Mouse (Mus musculus): Measurements from ENCODE around the gene Ccdc157. TPM values are rescaled to one million over a fixed set of nuclear protein-coding genes. Genes with fewer than 3 reads are reported as not detected.
"Not testable (repeated sequence)": the region's sequence is repeated elsewhere in the genome, so short reads cannot be mapped to it uniquely, and the experiment has no call there.

Gene Ccdc157
- polyA plus RNA-seq, 1 experiment from 2014 or later, result 7.6 TPM

DNA sequence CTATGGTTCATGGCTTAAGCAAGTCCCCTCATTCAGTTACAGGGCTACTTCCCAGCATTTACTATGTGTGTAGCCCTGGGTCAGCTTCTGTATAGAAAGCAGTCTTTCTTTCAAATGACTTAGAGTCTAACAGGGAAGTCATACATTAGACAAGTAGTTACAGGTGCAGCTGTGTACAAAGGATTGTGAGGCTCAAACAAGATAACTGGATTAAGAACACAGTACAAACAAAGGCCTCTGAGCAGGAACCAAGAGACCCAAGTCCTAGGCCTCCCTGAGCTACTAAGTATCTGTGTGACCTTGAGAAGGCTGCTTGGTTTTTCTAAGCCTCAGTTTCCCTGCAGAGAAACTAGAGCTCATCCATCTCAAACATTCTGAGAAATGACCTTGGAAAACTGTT lies 33.3 kb upstream of the Ccdc157 start:
- no peak overlapping the region for H3K27ac ChIP-seq
- no peaks in the 10 kb centered on the region for H3K27me3 ChIP-seq (replicated peaks)
- H3K4me1 ChIP-seq, result no peaks in the 10 kb centered on the region; the same call in 1 of the 2 replicates
- no peak overlapping the region for H3K4me3 ChIP-seq
- no peaks in the 10 kb centered on the region for H3K36me3 ChIP-seq
- no peaks in the 10 kb centered on the region for H3K9me3 ChIP-seq
- H3K4me2 ChIP-seq (replicated peaks), result no peak overlapping the region
- no peak for ATAC-seq (ENCODE audit: low FRiP score, low read depth)
- H3K9ac ChIP-seq, result no peak overlapping the region

DNA sequence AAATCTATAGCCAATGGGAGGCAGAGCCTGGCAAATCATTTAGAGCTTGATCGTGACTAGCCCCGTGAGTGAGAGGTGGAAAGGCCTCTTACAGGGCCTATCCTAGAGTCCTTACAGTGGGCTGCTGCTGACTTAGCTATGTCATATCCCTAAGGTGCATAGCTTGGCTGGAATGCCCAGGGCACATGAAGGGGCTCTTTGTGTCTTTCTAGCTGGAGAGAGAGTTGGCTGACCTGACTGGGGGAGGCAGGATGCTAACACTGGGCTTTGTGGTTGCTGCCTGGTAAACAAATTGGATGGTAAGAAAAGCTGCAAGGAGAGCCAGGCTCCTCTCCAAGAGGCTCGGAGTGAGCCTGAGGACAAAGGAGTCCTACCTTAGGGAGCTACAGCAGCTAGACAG lies 32.7 kb upstream of the Ccdc157 start:
- H3K4me3 ChIP-seq, result no peak overlapping the region
- no peaks in the 10 kb centered on the region for H3K27me3 ChIP-seq (replicated peaks)
- no peaks in the 10 kb centered on the region for H3K36me3 ChIP-seq
- H3K4me1 ChIP-seq, result peaks cover 3% of the 10 kb centered on the region; the same call in 1 of the 2 replicates
- no peak overlapping the region for H3K4me2 ChIP-seq (replicated peaks)
- WGBS, result 87% methylated on average over 3 of the region's 3 CpGs
- no peak overlapping the region for H3K27ac ChIP-seq
- H3K9me3 ChIP-seq, result no peaks in the 10 kb centered on the region
- no peak overlapping the region for H3K9ac ChIP-seq
- no peak for ATAC-seq (ENCODE audit: low FRiP score, low read depth)

DNA sequence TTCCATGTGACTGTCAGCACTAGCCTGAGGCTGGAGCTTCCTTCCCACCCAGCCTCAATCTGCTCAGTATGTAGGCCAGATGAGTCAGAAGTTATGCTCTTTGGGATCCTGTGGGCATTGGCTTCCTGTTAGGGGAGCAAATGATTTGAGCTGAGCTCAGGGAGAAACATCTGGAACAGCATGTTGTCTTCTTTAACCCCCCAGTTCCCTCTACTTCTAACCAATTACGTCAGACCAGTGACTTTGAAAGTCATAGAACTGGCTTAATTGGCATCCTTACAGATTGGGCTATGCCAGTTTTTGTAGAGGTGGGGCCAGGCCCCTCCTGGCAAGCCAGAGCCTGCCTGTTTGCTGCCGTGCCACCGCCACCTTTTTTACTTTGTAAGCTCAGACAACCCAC lies 30.6 kb upstream of the Ccdc157 start:
- Histone ChIP-seq H3K4me3 (no peak overlapping the region), H3K9me3 (no peaks in the 10 kb centered on the region), H3K9ac (no peak overlapping the region), H3K4me2 (replicated peaks) (no peak overlapping the region), H3K27me3 (replicated peaks) (no peaks in the 10 kb centered on the region), H3K4me1 (peaks cover 10% of the 10 kb centered on the region), H3K27ac (no peak overlapping the region), H3K36me3 (no peaks in the 10 kb centered on the region)
- ATAC-seq (ENCODE audit: low FRiP score, low read depth), result no peak
- WGBS, result 75% methylated on average over 3 of the region's 3 CpGs

DNA sequence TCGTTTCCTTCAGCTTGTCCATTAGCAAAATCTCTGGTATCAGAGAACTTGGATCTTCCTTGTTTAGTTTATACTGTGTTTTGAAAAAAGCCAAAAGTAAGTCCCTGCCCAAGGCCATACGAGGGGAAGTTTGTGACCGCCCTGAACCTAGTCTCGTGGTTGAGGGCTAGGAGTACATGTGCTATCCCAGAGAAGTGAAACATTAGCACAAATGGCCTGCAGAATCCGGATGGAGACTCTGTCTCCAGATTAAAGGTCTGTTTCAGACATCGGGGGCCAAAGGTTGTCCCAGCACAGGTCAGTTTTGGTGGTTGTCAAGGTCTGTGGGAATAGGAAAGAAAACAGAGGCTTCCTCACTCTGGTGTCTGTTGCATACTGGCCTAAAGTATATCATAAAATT lies 29.1 kb upstream of the Ccdc157 start:
- Histone ChIP-seq H3K9ac (no peak overlapping the region), H3K27me3 (replicated peaks) (no peaks in the 10 kb centered on the region), H3K4me2 (replicated peaks) (no peak overlapping the region), H3K4me1 (peaks cover 10% of the 10 kb centered on the region), H3K36me3 (no peaks in the 10 kb centered on the region), H3K27ac (no peak overlapping the region), H3K4me3 (no peak overlapping the region), H3K9me3 (no peaks in the 10 kb centered on the region)
- WGBS, result 88% methylated on average over 6 of the region's 6 CpGs
- ATAC-seq (ENCODE audit: low FRiP score, low read depth), result no peak

DNA sequence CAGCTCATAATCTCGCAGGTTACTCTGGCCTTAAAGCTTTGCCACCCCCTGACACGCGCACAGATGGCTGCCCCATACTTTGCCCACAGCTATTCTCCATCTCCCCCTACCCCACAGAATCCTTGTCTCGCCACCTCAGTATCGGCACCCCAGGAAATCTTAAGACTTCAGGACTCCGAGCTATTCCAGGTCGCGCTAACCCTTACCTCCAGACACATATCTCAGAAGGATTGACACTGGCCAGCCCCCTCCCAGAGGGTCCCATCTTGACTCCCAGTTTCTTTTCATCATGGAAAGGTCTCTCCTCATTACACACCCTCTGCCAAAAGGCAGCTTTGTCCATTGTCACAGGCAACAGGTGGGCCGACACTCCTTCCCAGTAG lies 27.2 kb upstream of the Ccdc157 start:
- Histone ChIP-seq H3K4me3 (peak overlapping the region; percentile 83), H3K9me3 (no peaks in the 10 kb centered on the region), H3K27ac (no peak overlapping the region), H3K9ac (peak overlapping the region; percentile 87), H3K4me1 (peaks cover 10% of the 10 kb centered on the region), H3K36me3 (peaks cover 9% of the 10 kb centered on the region), H3K4me2 (replicated peaks) (peak overlapping the region; percentile 90), H3K27me3 (replicated peaks) (no peaks in the 10 kb centered on the region)
- ATAC-seq (ENCODE audit: low FRiP score, low read depth), result peak; percentile 4; the same call in 1 of the 2 replicates
- 16% methylated on average over 9 of the region's 9 CpGs for WGBS

DNA sequence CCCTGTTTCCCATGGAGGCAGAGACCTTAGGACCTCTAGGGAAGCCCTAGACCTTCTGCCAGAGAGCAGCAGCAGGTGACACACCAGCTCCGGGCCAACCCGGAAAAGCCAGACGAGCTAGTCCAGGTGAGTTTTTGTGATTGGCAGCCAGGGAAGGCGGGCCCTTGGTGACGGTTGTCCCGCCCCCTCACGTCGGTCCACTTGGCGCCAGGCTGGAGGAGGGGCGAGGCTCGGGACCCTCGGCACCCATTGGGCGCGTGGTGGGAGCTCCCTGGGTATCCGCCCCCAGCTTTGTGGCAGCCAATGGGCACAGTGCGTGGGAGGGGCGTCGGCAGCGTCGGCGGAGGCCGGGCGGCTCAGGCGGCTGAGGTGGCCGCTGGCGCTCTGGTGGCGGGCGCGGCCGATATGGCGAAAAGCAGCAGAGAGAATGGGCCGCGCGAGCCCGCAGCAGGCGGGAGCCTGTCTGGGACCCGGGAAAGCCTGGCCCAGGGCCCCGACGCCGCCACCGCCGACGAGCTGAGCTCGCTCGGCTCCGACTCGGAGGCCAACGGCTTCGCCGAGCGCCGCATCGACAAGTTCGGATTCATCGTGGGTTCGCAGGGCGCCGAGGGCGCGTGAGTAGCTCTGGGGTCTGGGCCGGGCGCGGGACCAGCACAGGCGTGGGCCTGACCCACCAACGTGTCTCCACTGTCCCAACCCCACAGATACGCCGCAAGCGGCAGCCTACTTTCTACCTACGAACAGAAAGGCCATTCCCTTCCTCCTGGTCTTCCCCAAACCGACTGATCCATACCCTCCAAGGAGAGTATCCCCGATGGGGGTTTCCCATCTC lies 26.6 kb upstream of the Ccdc157 start, which contains the start of gene Tbc1d10a:
TSS of gene Tbc1d10a (plus strand) at position 304 of the 832 bp plus-strand sequence.
- Histone ChIP-seq H3K27me3 (replicated peaks) (no peaks in the 10 kb centered on the region), H3K4me1 (peaks cover 10% of the 10 kb centered on the region), H3K4me3 (peak within 1 kb of the TSS; percentile 83), H3K9me3 (no peaks in the 10 kb centered on the region), H3K27ac (no peak within 1 kb of the TSS), H3K9ac (peak within 1 kb of the TSS; percentile 87), H3K4me2 (replicated peaks) (peak within 1 kb of the TSS; percentile 90), H3K36me3 (peaks cover 15% of the 10 kb centered on the region)
- WGBS, result under 1% methylated on average over 71 of the region's 71 CpGs
- peak; percentile 99 for ATAC-seq (ENCODE audit: low FRiP score, low read depth)

DNA sequence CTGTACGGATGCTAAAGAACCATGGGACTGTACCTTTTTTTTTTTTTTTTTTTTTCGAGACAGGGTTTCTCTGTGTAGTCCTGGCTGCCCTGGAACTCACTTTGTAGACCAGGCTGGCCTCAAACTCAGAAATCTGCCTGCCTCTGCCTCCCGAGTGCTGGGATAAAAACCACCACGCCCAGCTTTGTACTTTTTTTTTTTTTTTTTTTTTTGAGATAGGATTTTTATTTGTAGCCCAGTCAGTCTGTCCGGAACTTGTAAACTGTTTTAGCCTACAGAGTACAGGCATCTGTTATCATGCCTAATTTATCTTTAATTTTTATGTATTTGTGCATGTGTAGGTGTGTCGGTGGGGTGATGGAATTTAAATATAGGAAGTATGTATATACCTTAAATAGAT lies 25.4 kb upstream of the Ccdc157 start:
- H3K9ac ChIP-seq; H3K4me2 ChIP-seq (replicated peaks); ATAC-seq (ENCODE audit: low FRiP score, low read depth); H3K27ac ChIP-seq; H3K4me1 ChIP-seq; H3K27me3 ChIP-seq (replicated peaks); H3K4me3 ChIP-seq; H3K9me3 ChIP-seq: not testable (repeated sequence)
- H3K36me3 ChIP-seq, result peaks cover 27% of the 10 kb centered on the region
- WGBS, result 92% methylated on average over 6 of the region's 6 CpGs

DNA sequence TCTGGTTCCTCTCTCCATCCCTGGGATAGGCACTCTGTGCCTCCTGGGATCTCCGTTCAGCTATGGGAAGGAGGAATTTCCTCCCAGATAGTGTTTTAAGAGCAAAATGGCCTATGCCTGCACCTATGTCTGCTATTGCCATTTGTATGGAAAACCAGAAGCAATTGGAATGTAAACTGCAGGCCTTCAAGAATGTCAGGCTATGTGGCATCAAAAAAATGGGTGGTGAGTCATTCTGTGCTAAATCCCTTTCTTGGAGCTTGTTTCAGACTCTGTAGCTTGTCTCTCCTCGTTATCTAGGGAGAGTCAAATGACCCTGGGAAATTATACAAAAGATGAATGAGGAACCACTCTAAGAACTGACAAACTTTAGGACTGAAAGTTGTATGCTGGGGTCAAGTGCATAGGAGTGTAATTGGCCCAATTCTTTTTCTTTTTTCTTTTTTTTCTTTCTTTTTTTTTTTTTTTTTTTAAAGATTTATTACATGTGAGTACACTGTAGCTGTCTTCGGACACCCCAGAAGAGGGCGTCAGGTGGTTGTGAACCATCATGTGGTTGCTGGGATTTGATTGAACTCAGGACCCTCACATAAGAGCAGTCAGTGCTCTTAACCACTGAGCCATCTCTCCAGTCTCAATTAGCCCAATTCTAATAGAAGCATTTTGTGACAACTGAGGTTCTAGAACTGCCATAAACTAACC lies 24.3 kb upstream of the Ccdc157 start:
- Histone ChIP-seq H3K4me1 (peaks cover 10% of the 10 kb centered on the region), H3K36me3 (peaks cover 38% of the 10 kb centered on the region), H3K4me2 (replicated peaks) (no peak overlapping the region), H3K4me3 (no peak overlapping the region), H3K9me3 (no peaks in the 10 kb centered on the region), H3K9ac (no peak overlapping the region), H3K27me3 (replicated peaks) (no peaks in the 10 kb centered on the region), H3K27ac (no peak overlapping the region)
- ATAC-seq (ENCODE audit: low FRiP score, low read depth), result no peak
- WGBS, result 74% methylated on average over 4 of the region's 4 CpGs

DNA sequence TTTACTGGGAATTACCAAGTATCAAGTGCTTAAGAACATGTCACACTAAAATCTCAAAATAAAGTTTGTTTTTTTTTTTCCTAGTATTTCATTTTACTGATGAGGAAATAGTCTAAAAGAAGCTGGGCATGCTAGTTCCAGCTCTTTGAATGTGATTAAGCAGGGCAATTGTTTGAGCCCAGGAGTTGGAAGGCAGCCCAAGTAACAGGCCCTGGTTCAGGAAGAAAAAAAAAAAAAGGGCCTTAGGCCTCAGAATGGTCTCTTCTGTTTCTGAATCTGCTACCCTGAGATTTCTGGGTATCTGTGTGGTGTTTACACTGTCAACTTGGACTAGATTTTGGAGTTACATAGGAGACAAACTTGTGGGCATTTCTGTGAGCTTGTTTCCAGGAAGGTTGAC lies 23.4 kb upstream of the Ccdc157 start:
- Histone ChIP-seq H3K4me2 (replicated peaks) (no peak overlapping the region), H3K36me3 (peaks cover 47% of the 10 kb centered on the region), H3K27me3 (replicated peaks) (no peaks in the 10 kb centered on the region), H3K9me3 (no peaks in the 10 kb centered on the region), H3K4me3 (no peak overlapping the region), H3K9ac (no peak overlapping the region), H3K4me1 (peaks cover 10% of the 10 kb centered on the region), H3K27ac (no peak overlapping the region)
- ATAC-seq (ENCODE audit: low FRiP score, low read depth), result no peak

DNA sequence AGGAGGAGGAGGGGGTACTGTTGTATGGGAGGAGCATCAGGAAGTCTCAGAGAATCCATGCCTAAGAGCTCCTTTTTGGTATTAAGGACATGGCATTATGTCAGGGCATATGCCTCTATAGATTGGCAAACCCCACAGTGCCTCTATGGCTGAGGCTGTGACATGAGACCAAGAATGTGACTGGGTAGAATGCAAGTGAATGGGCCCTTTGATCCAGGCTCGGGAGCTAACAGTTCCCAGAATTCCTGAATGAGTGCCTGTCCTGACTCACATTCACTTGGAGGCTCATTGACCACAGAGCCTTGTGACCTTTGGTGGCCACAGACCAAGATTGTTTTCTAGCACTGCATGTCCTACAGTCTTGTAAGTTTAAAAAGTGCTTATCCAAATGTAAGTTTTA lies 22.0 kb upstream of the Ccdc157 start:
- Histone ChIP-seq H3K4me2 (replicated peaks) (no peak overlapping the region), H3K4me3 (no peak overlapping the region), H3K27me3 (replicated peaks) (no peaks in the 10 kb centered on the region), H3K9me3 (no peaks in the 10 kb centered on the region), H3K9ac (no peak overlapping the region), H3K36me3 (peaks cover 61% of the 10 kb centered on the region), H3K4me1 (peaks cover under 1% of the 10 kb centered on the region; the same call in 1 of the 2 replicates), H3K27ac (no peak overlapping the region)
- no peak for ATAC-seq (ENCODE audit: low FRiP score, low read depth)
- WGBS, result 12% methylated on average over 1 of the region's 1 CpGs

DNA sequence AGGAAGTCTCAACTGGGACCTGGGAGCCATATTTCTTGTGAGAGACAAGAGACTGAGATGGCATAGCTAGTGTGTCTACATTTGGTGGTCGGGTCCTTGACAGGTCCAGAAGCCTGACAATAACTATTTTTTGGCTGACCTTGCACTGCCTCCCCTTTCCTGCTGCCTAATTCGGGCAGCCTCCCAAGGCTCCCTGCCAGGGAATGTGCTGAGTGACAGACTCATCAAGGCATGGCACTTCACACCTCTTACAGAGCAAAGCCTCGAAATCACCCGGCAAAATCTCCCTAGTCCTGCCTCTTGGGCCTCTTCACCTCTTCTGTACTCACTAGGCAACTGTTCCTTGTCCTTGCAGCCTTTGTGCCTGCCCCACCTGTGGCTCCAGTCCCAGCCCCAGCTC lies 17.6 kb upstream of the Ccdc157 start:
- peaks cover 99% of the 10 kb centered on the region for H3K36me3 ChIP-seq
- no peaks in the 10 kb centered on the region for H3K4me1 ChIP-seq
- no peak for ATAC-seq (ENCODE audit: low FRiP score, low read depth)
- no peak overlapping the region for H3K27ac ChIP-seq
- H3K27me3 ChIP-seq (replicated peaks), result no peaks in the 10 kb centered on the region
- no peaks in the 10 kb centered on the region for H3K9me3 ChIP-seq
- H3K4me2 ChIP-seq (replicated peaks), result no peak overlapping the region
- no peak overlapping the region for H3K9ac ChIP-seq
- H3K4me3 ChIP-seq, result no peak overlapping the region
- WGBS, result 93% methylated on average over 4 of the region's 4 CpGs

DNA sequence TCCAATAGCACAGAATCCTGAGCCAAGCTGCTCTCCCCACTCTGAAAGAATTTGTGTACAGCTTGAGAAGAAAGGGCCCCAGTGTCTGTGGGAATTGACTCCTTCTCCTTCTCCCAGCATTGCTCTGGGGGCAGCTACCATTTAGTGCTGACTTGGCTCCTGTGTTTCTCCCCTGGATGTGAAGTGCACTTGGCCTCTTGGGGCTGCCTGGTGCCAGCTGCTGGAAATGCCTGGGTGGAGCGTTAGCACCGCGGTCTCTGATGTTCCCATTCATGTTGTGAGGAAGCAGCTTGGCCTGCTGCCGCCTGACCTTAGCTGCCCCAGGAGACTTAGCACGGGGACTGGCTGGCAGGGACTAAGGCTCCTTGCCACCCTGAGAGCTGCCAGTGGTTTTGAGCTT lies 14.5 kb upstream of the Ccdc157 start:
- 92% methylated on average over 5 of the region's 5 CpGs for WGBS
- Histone ChIP-seq H3K4me3 (no peak overlapping the region), H3K27me3 (replicated peaks) (no peaks in the 10 kb centered on the region), H3K4me1 (no peaks in the 10 kb centered on the region), H3K4me2 (replicated peaks) (no peak overlapping the region), H3K9me3 (no peaks in the 10 kb centered on the region), H3K27ac (no peak overlapping the region), H3K36me3 (peaks cover 100% of the 10 kb centered on the region), H3K9ac (no peak overlapping the region)
- ATAC-seq (ENCODE audit: low FRiP score, low read depth), result no peak

Measured in neural tube, embryonic 12.5 days (tissue).